Mouse (Mus musculus): ENCODE measurements at regions not wholly inside any gene's neighbourhood (a gene's known extent, or its start where the extent isn't known, plus 50 kb on each side); places are given as distances from the start of the nearest gene placed in this dataset.

DNA sequence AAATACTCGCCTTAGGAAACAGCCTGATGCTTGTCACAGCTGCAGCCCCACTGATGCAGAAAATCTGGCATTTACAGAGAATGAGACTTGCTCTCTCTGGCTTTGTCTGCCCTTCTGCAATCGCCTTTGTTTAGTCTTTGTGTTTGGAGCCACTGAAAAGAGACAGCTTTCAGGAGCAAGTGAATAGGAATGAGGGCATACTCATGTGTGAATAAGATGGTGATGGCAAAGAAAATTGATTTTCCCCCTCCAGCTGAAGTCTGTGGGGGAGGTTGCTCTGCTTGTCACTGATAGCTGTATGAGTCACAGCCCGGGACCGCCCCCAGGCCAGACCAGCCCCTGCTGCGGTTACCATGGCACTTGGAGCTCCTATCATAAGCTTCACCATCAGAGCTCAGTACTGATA, 485.5 kb upstream of the Gulo start:
- TF ChIP-seq EP300 (IDR thresholded peaks at IDR 0.05) (peak; percentile 52), CTCF (IDR thresholded peaks at IDR 0.05) (no peak)
